Mouse (Mus musculus) C2C12 (cell line): ENCODE measurements around the gene Ptgds. TPM values are rescaled to one million over a fixed set of nuclear protein-coding genes. Genes with fewer than 3 reads are reported as not detected.

Source experiments
- H3K27me3 ChIP-seq: one replicate; pipeline ENCODE4 v1.6.1; 2011; ENCODE audit not compliant: control insufficient read depth, insufficient read depth, insufficient read length
- H3K36me3 ChIP-seq: one replicate; pipeline ENCODE4 v1.6.1; 2011; ENCODE audit not compliant: control insufficient read depth, insufficient read depth
- H3K4me3 ChIP-seq: one replicate; pipeline ENCODE4 v1.5.1; 2011; ENCODE audit warnings: mild to moderate bottlenecking, control low read depth; ENCODE audit not compliant: poor library complexity, insufficient read depth, severe bottlenecking
- H3K79me2 ChIP-seq: one replicate; pipeline ENCODE4 v1.6.1; 2011; ENCODE audit not compliant: control insufficient read depth, insufficient read depth
- H3K79me3 ChIP-seq: one replicate; pipeline ENCODE4 v1.6.1; 2011; ENCODE audit warnings: low read depth, control low read depth
- H3ac ChIP-seq: one replicate; pipeline ENCODE3; 2011; ENCODE audit warnings: low read depth; ENCODE audit not compliant: control insufficient read depth, insufficient read length
- CEBPB ChIP-seq: IDR thresholded peaks from one replicate; pipeline ENCODE4 v1.6.1; 2011; ENCODE audit warnings: low read depth, mild to moderate bottlenecking, control low read depth, moderate library complexity
- CTCF ChIP-seq: IDR thresholded peaks from one replicate; pipeline ENCODE4 v1.5.1; 2011; ENCODE audit not compliant: control insufficient read depth, insufficient read depth, insufficient read length
- FOSL1 ChIP-seq: IDR thresholded peaks from one replicate; pipeline ENCODE4 v1.8.0; 2011; ENCODE audit warnings: mild to moderate bottlenecking, low read length; ENCODE audit not compliant: poor library complexity, insufficient read depth, severe bottlenecking
- MAX ChIP-seq: IDR thresholded peaks from one replicate; pipeline ENCODE4 v1.6.1; 2011; ENCODE audit warnings: mild to moderate bottlenecking, control low read depth
- MYOD1 ChIP-seq: IDR thresholded peaks from one replicate; pipeline ENCODE4 v1.6.1; 2011; ENCODE audit warnings: low read depth; ENCODE audit not compliant: control insufficient read depth, insufficient read length
- MYOG ChIP-seq: IDR thresholded peaks from one replicate; pipeline ENCODE4 v1.6.1; 2011; ENCODE audit not compliant: control insufficient read depth, insufficient read length; ENCODE audit errors: extremely low read depth
- USF1 ChIP-seq: IDR thresholded peaks from one replicate; pipeline ENCODE4 v1.6.1; 2011; ENCODE audit warnings: low read depth, mild to moderate bottlenecking, control low read depth, moderate library complexity
- polyA plus RNA-seq: library from polyadenylated mRNA; unstranded; fragments of >200 nt; fragmentation: generic; extraction: Trizol; gene quantifications from one replicate; pipeline ENCODE4 v1.2.1, GENCODE M21; 2012; ENCODE audit warnings: missing spikeins

The Ptgds gene
- polyA plus RNA-seq, 1 experiment, result not detected

DNA sequence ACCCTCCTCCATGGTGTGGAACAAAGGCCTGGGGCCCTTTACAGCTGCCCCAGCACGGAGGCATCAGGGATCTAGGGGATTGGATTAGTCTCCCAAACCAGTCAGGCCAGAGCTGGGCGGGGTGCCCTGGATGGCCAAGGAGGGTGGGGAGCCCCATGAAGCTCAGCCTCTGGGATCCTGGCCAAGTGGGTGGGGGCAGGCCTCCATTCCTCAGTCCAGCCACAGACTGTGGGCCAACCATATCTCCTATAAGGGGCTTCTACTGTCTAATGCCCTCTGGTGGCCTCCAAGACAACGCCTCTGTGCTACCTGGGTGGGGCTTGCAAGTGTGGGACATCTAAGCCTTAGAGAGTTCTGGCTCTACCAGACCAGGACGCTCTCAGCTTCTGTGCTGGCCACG, 10.9 kb downstream of the Ptgds start:
- Histone ChIP-seq H3K36me3 (no peaks in the 10 kb centered on the region), H3K79me3 (no peaks in the 10 kb centered on the region), H3K79me2 (peaks cover 7% of the 10 kb centered on the region), H3K27me3 (no peaks in the 10 kb centered on the region), H3K4me3 (no peak overlapping the region), H3ac (no peak overlapping the region)
- no peak for TF ChIP-seq MYOG
- TF ChIP-seq FOSL1, result no peak
- TF ChIP-seq CEBPB, result no peak
- no peak for TF ChIP-seq MAX
- no peak for TF ChIP-seq MYOD1
- no peak for TF ChIP-seq CTCF
- TF ChIP-seq USF1, result no peak

DNA sequence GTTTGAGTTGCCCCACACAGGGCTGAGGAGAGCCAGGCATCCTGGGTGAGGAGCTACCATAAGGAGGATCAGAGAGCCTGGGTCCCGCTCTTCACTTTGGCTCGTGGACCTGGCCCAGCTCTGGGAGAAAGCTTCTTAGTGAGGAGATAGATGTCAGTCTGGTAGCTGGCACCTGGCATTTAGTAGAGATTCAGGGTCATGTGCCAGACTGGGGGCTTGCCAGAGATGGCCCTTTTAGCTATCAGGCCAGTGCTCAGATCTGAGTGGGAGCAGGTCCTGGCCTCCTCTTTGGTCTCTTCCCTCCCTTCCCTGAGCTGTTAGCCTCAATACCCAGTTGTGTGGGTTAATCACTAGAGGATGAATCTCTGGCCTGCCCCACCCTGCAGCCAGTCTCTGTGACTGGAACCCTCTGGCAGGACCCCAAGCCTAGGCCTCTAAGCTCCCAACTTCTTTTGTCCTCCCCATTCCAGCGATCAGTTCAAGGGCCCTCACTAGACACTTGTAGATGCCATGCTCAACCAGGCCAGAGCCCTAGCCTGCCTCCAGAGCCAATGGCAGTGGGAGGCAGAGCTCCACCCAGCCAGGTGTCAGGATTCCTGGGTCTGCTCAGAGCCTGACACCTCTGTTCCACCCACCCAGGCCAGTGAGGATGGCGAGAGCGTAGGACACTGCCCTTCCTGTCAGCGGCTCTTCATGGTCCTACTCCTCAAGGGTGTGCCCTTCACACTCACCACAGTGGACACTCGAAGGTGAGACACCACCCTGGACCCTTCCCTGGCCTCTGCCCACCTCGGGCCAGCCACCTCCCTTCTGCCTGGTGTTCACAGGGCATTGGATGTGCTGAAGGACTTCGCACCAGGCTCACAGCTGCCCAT, 12.6 kb downstream of the Ptgds start:
- Histone ChIP-seq H3K36me3 (no peaks in the 10 kb centered on the region), H3ac (no peak overlapping the region), H3K79me3 (no peaks in the 10 kb centered on the region), H3K4me3 (no peak overlapping the region), H3K79me2 (peaks cover 7% of the 10 kb centered on the region), H3K27me3 (no peaks in the 10 kb centered on the region)
- TF ChIP-seq MYOG, result no peak
- TF ChIP-seq MAX, result no peak
- no peak for TF ChIP-seq FOSL1
- no peak for TF ChIP-seq USF1
- TF ChIP-seq MYOD1, result no peak
- no peak for TF ChIP-seq CEBPB
- no peak for TF ChIP-seq CTCF

DNA sequence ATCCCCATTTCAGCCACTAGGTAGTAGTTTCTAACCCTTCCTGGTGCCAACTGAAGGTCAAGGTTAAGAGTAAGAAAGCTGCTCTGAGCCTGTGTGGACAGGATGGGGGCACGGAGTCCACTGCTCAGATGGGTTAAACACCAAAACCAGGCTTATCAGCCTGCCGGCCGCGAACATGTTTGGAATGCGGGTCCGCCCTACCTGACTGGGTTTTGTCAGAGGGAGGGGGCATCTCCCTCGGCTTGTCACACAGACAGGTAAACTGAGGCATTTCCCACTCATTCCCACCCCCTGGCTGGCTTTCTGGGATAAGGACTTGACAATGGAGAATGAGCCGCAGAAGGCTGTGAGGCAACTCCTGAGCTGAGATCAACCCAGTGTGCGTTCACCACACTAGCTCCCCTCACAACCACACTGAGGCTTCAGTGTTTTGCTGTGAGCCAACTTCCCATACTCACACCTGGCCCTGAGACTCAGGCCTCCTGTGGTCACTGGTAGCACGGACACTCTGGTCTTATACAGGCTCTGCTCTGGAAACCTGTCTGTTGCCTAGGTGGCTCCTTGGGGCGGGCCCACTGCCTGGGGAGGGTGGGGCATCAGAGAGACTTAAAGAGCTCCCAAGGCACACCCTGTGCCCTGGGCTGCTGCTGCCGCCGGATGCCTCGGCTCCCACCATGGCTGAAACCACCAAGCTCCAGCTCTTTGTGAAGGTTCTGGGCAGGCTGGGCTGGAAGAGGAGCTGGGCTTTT, 13.5 kb downstream of the Ptgds start, which contains the start of gene Clic3:
Gene Clic3, plus strand, starts transcription at position 634 of the 749 bp plus-strand sequence.
- no peak for TF ChIP-seq MYOD1
- TF ChIP-seq FOSL1, result no peak
- TF ChIP-seq USF1, result no peak
- no peak for TF ChIP-seq MYOG
- TF ChIP-seq CTCF, result no peak
- TF ChIP-seq CEBPB, result no peak
- no peak for TF ChIP-seq MAX
- Histone ChIP-seq H3K27me3 (no peaks in the 10 kb centered on the region), H3K36me3 (no peaks in the 10 kb centered on the region), H3ac (no peak within 1 kb of the TSS), H3K79me2 (peaks cover 7% of the 10 kb centered on the region), H3K79me3 (no peaks in the 10 kb centered on the region), H3K4me3 (no peak within 1 kb of the TSS)

DNA sequence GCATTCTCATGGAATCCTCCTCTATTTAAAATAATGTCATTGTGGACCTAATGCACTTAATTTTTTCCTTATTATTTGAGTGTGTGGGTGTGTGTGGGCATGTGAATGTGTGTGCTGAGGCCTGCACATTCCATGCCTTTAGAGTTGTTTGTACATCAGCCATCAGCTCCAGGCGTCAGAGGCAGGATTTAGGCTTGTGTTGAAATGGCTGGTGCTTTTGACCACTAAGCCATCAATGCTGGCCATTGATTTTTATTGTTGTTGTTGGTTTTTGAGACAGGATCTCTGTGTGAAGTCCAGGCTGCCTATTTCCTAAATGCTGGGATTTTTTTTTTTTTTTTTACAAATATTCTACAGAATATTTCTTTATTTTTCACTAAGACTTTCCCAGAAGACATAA, 16.9 kb downstream of the Ptgds start:
- Histone ChIP-seq H3ac (no peak overlapping the region), H3K36me3 (no peaks in the 10 kb centered on the region), H3K79me2 (no peaks in the 10 kb centered on the region), H3K79me3 (no peaks in the 10 kb centered on the region), H3K4me3 (no peak overlapping the region), H3K27me3 (no peaks in the 10 kb centered on the region)
- no peak for TF ChIP-seq CTCF
- no peak for TF ChIP-seq MAX
- TF ChIP-seq MYOD1, result no peak
- no peak for TF ChIP-seq MYOG
- no peak for TF ChIP-seq CEBPB
- no peak for TF ChIP-seq USF1
- no peak for TF ChIP-seq FOSL1

DNA sequence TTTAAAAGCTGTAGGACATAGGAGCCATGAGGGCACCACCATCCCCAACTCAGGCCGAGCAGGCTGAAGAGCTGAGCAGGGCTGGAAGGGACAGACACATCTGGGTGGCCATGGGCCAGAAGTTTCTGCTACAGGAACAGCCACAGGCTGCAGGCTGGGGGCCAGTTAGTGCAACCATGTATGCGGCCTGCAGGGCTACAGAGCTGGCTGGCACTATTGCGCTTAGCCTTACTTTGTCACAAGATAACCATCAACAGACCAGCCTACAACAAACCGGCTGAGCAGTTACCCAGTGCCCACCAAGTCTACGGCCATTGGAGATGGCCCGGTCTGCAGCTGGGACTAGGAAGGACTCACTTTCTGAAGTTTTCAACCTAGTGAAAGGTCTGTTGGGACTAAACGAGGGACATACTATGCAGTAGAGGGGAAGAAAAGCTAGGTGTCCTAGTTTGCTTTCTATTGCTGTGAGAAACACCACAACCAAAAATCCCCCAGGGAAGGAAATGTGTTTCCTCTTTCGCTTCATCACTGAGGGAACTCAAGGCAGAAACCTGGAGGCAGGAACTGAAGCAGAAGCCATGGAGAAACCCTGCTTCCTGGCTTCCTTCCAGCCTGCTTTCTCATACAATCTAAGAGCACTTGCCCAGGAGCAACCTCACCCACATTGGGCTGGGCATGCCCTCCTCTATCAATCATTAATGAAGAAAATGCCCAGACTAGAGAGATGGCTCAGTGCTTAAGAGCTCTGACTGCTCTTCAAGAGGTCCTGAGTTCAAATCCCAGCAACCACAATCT, 18.8 kb downstream of the Ptgds start:
- Histone ChIP-seq H3K4me3 (no peak overlapping the region), H3K36me3 (no peaks in the 10 kb centered on the region), H3K79me3 (no peaks in the 10 kb centered on the region), H3ac (no peak overlapping the region), H3K27me3 (no peaks in the 10 kb centered on the region), H3K79me2 (no peaks in the 10 kb centered on the region)
- no peak for TF ChIP-seq MYOG
